ENCODE assay signal across 8 mouse cellular contexts in the genomic region with DNA sequence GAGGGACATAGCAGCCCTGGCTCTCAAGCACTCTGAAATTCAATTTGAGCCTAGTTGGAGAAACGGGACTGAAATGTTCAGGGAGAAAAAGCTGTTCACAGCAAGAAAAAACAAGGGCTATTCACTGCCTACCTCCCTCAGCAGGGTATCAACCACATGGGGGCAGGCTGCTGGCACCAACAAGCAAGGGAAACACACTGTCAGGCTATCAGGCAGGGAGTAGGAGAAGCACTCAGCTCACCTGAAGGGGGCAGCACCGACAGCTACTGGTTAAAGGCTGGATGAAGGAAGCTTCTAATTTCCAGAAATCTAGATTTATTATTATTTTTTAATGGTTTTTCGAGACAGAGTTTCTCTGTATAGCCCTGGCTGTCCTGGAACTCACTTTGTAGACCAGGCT.
DNase-seq lines count a peak whose midpoint lies in the region; ATAC-seq and TF ChIP-seq lines count a peak whose summit lies in the region.

No protein-coding gene starts in this region.

- no peak overlapping the region for H3K4me2 ChIP-seq in embryonic facial prominence, embryonic 11.5 days (ENCODE audit: low read depth, low read length)
- H3K4me2 ChIP-seq in liver, embryonic 13.5 days, result no peak overlapping the region
- H3K4me2 ChIP-seq in midbrain, embryonic 15.5 days, result no peak overlapping the region

- no peaks in the 10 kb centered on the region for H3K4me1 ChIP-seq in heart, adult 2 months (ENCODE audit: control insufficient read depth, insufficient read depth, low read length)
- no peaks in the 10 kb centered on the region for H3K4me1 ChIP-seq in embryonic facial prominence, embryonic 11.5 days (ENCODE audit: control insufficient read depth, insufficient read depth, low read length)
- no peaks in the 10 kb centered on the region for H3K4me1 ChIP-seq in liver, embryonic 13.5 days (replicated peaks)
- no peaks in the 10 kb centered on the region for H3K4me1 ChIP-seq in midbrain, embryonic 15.5 days

- H3K4me3 ChIP-seq in heart, adult 2 months, result no peak overlapping the region
- no peak overlapping the region for H3K4me3 ChIP-seq in embryonic facial prominence, embryonic 11.5 days (ENCODE audit: low read depth, low read length)
- no peak overlapping the region for H3K4me3 ChIP-seq in liver, embryonic 13.5 days (replicated peaks)
- no peak overlapping the region for H3K4me3 ChIP-seq in midbrain, embryonic 15.5 days

- intact Hi-C loops in heart, adult 2 months (cut with DNase I), result loop anchor here (2.0 to 5.0 kb wide), 2 partner anchors 99 to 212 kb away; no protein-coding TSS in a partner anchor
- intact Hi-C loops in heart, postnatal 25 days (cut with DNase I), result no loop called here

- TF ChIP-seq CTCF in heart, adult 2 months (IDR thresholded peaks at IDR 0.05), result peak; percentile 82

- 44% methylated on average over 3 of the region's 3 CpGs for WGBS in heart, adult 2 months
- 46% methylated on average over 3 of the region's 3 CpGs for whole genome bisulfite sequencing in embryonic facial prominence, embryonic 11.5 days
- 36% methylated on average over 3 of the region's 3 CpGs for WGBS in liver, embryonic 13.5 days (ENCODE audit: insufficient replicate concordance)
- 45% methylated on average over 3 of the region's 3 CpGs for WGBS in midbrain, embryonic 15.5 days

- H3K9me3 ChIP-seq in embryonic facial prominence, embryonic 11.5 days (replicated peaks; ENCODE audit: control insufficient read depth, low read length), result no peaks in the 10 kb centered on the region
- H3K9me3 ChIP-seq in liver, embryonic 13.5 days (replicated peaks), result no peaks in the 10 kb centered on the region
- H3K9me3 ChIP-seq in midbrain, embryonic 15.5 days, result no peaks in the 10 kb centered on the region; the same call in 1 of the 2 replicates

- TF ChIP-seq EP300 in heart, adult 2 months (IDR thresholded peaks at IDR 0.05; ENCODE audit: insufficient read depth, low read depth, low read length), result peak; percentile 77

- no peaks in the 10 kb centered on the region for H3K36me3 ChIP-seq in heart, adult 2 months (ENCODE audit: control insufficient read depth, insufficient read depth, low read length)
- no peaks in the 10 kb centered on the region for H3K36me3 ChIP-seq in embryonic facial prominence, embryonic 11.5 days (replicated peaks; ENCODE audit: control insufficient read depth, insufficient read depth, low read depth, low read length)
- H3K36me3 ChIP-seq in liver, embryonic 13.5 days, result no peaks in the 10 kb centered on the region
- H3K36me3 ChIP-seq in midbrain, embryonic 15.5 days (replicated peaks), result no peaks in the 10 kb centered on the region

- TF ChIP-seq POLR2A in heart, adult 2 months (IDR thresholded peaks at IDR 0.05; ENCODE audit: insufficient read depth, low read depth, low read length), result no peak

- peak; percentile 66 to 68 for DNase-seq in heart, adult 2 months
- no peak for DNase-seq in heart, postnatal 25 days (ENCODE audit: low spot score)
- DNase-seq in 416B (ENCODE audit: low read depth), result peak; percentile 73
- DNase-seq in adrenal gland, postnatal 10 days, result peak; percentile 70
- DNase-seq in embryonic facial prominence, embryonic 11.5 days (ENCODE audit: low spot score), result peak; percentile 5
- DNase-seq in liver, embryonic 13.5 days, result peak; percentile 1
- DNase-seq in thymus, postnatal 0 days (ENCODE audit: low spot score), result peak; percentile 12

- no peaks in the 10 kb centered on the region for H3K79me2 ChIP-seq in heart, adult 2 months (replicated peaks; ENCODE audit: control insufficient read depth, insufficient read depth, low read length)

- H3K9ac ChIP-seq in heart, adult 2 months (ENCODE audit: low read depth, low read length), result no peak overlapping the region
- H3K9ac ChIP-seq in embryonic facial prominence, embryonic 11.5 days (replicated peaks; ENCODE audit: low read length), result no peak overlapping the region
- H3K9ac ChIP-seq in liver, embryonic 13.5 days, result no peak overlapping the region
- no peak overlapping the region for H3K9ac ChIP-seq in midbrain, embryonic 15.5 days

- H3K27me3 ChIP-seq in heart, adult 2 months (ENCODE audit: control insufficient read depth, insufficient read depth, low read length), result no peaks in the 10 kb centered on the region
- no peaks in the 10 kb centered on the region for H3K27me3 ChIP-seq in embryonic facial prominence, embryonic 11.5 days (ENCODE audit: control insufficient read depth, insufficient read depth, low read length)
- H3K27me3 ChIP-seq in liver, embryonic 13.5 days, result no peaks in the 10 kb centered on the region
- no peaks in the 10 kb centered on the region for H3K27me3 ChIP-seq in midbrain, embryonic 15.5 days (replicated peaks)

- ATAC-seq in embryonic facial prominence, embryonic 11.5 days (replicated peaks; ENCODE audit: insufficient number of reproducible peaks, low FRiP score, low TSS enrichment, low read depth), result no peak
- no peak for ATAC-seq in liver, embryonic 13.5 days (ENCODE audit: low read depth)
- ATAC-seq in midbrain, embryonic 15.5 days (replicated peaks), result no peak

- no peak overlapping the region for H3K27ac ChIP-seq in heart, adult 2 months
- H3K27ac ChIP-seq in embryonic facial prominence, embryonic 11.5 days (replicated peaks; ENCODE audit: low read depth, low read length), result no peak overlapping the region
- no peak overlapping the region for H3K27ac ChIP-seq in liver, embryonic 13.5 days
- no peak overlapping the region for H3K27ac ChIP-seq in midbrain, embryonic 15.5 days
